Mouse (Mus musculus) liver, embryonic 16.5 days (tissue): ENCODE results near the gene Rprd1b. TPM values are rescaled to one million over a fixed set of nuclear protein-coding genes. Genes with fewer than 3 reads are reported as not detected.

Experiments
- ATAC-seq: fragments of 200-750 bp; cut with Nextera tagmentation; 2 replicates; pipeline ENCODE4 v1.8.0; 2017; ENCODE audit warnings: low read depth, mild to moderate bottlenecking, moderate number of reproducible peaks, moderate library complexity
- H3K27ac ChIP-seq: fragments of 300-500 bp; sonication (generic); 2 replicates; pipeline ENCODE4 v1.5.1; 2014; ENCODE audit warnings: mild to moderate bottlenecking, low read length
- H3K27me3 ChIP-seq: fragments of 300-500 bp; sonication (generic); 2 replicates; pipeline ENCODE4 v1.6.1; 2014; ENCODE audit warnings: low read depth, low read length, mixed read lengths; ENCODE audit not compliant: control insufficient read depth, insufficient read depth
- H3K36me3 ChIP-seq: fragments of 300-500 bp; sonication (generic); 2 replicates; pipeline ENCODE4 v1.6.1; 2014; ENCODE audit warnings: mild to moderate bottlenecking; ENCODE audit not compliant: control insufficient read depth, insufficient read depth
- H3K4me1 ChIP-seq: fragments of 300-500 bp; sonication (generic); 2 replicates; pipeline ENCODE4 v1.6.1; 2014; ENCODE audit warnings: low read depth, low read length, mixed read lengths; ENCODE audit not compliant: control insufficient read depth
- H3K4me2 ChIP-seq: fragments of 300-500 bp; sonication (generic); 2 replicates; pipeline ENCODE4 v1.6.1; 2014; ENCODE audit warnings: low read depth, low read length, mixed read lengths
- H3K4me3 ChIP-seq: fragments of 300-500 bp; sonication (generic); 2 replicates; pipeline ENCODE4 v1.5.1; 2014; ENCODE audit warnings: low read depth, mild to moderate bottlenecking, low read length
- H3K9ac ChIP-seq: fragments of 300-500 bp; sonication (generic); 2 replicates; pipeline ENCODE4 v1.6.1; 2014; ENCODE audit warnings: low read depth, low read length
- H3K9me3 ChIP-seq: fragments of 300-500 bp; sonication (generic); replicated peaks from 2 replicates; pipeline ENCODE4 v1.6.1; 2016; ENCODE audit warnings: low read length; ENCODE audit not compliant: control insufficient read depth
- WGBS: fragments of 180-500 bp; shearing (Covaris S2); extraction: QIAGEN DNeasy Blood & Tissue Kit; methylation state at CpG from one replicate; pipeline ENCODE4 v1.1.7; 2014; ENCODE audit not compliant: insufficient replicate concordance; 5-methylcytosine and 5-hydroxymethylcytosine counted together
- polyA plus RNA-seq: library from polyadenylated mRNA; unstranded; fragments of >200 nt; fragmentation: Nextera tagmentation; extraction: Ambion mirVana; gene quantifications from 2 replicates; pipeline ENCODE4 v1.2.1, GENCODE M21; 2015

The Rprd1b gene
- polyA plus RNA-seq, 1 experiment from 2014 or later = 25.1 TPM

GRCm38 (mm10) chr2:158144750-158145527, 116.6 kb downstream of the Rprd1b start:
- no peak for ATAC-seq
- no peaks in the 10 kb centered on the region for H3K9me3 ChIP-seq
- H3K27ac ChIP-seq = peak overlapping the region; percentile 79
- WGBS = 63% methylated on average over 6 of the region's 6 CpGs
- H3K9ac ChIP-seq = peak overlapping the region; percentile 93
- peak overlapping the region; percentile 61 for H3K4me2 ChIP-seq
- H3K4me1 ChIP-seq = peaks cover 55% of the 10 kb centered on the region
- peak overlapping the region; percentile 85 for H3K4me3 ChIP-seq
- no peaks in the 10 kb centered on the region for H3K27me3 ChIP-seq
- H3K36me3 ChIP-seq = peaks cover 19% of the 10 kb centered on the region

DNA sequence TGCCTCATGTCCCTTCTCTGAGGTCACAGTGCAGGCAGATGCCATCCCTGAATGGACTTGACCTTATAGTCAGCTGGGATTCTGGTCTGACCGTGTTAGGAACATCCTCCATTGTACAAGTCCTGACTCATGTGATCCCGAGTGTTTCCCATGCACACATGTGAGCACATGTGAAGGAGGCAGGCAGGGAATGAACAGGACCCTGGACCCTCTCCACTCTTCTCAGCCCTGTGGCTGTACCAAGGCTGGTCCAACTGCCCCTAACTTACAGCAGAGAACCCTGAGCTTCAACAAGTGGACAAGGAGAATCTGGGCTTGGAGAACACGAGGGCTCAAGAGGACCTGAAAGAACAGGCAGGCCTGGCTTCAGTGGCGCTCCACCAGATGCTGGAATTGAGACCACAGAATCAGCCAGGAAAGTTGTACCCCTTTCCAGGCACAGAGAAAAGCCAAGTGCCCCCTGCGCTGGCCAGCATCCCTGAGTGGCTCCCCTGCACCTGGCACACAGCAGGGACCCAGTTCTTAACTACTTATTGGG, 117.3 kb downstream of the Rprd1b start:
- 51% methylated on average over 5 of the region's 5 CpGs for WGBS
- Histone ChIP-seq H3K36me3 (peaks cover 12% of the 10 kb centered on the region), H3K4me2 (peak overlapping the region; percentile 61), H3K9ac (peak overlapping the region; percentile 93), H3K27me3 (no peaks in the 10 kb centered on the region), H3K4me1 (peaks cover 49% of the 10 kb centered on the region), H3K27ac (peak overlapping the region; percentile 79), H3K9me3 (no peaks in the 10 kb centered on the region), H3K4me3 (peak overlapping the region; percentile 85)
- ATAC-seq = no peak

DNA sequence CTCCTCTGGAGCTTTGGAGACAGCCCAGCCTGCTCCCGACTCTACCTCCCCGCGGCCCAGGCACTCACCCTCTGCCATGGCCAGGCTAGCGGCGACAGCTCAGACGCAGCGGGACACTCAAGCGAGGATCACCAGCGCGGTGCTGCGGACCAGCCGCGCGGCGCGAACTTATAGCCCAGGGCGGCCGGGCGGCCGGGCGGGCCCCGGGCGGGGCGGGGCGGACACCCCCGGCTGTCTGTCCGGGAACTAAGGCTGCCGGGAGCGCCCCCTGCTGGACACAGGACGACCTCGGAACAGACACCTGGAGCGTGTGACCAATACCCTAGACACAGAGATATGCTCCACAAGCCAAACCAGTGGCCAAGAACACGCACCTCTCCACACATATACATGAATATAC, 117.9 kb downstream of the Rprd1b start, which contains the start of gene Tgm2:
Gene Tgm2 (minus strand): TSS at position 214 of the 400 bp plus-strand sequence.
- Histone ChIP-seq H3K4me2 (peak within 1 kb of the TSS; percentile 61), H3K36me3 (peaks cover 6% of the 10 kb centered on the region), H3K27ac (peak within 1 kb of the TSS; percentile 79), H3K9ac (peak within 1 kb of the TSS; percentile 93), H3K4me1 (peaks cover 42% of the 10 kb centered on the region), H3K9me3 (peaks cover 2% of the 10 kb centered on the region; the same call in 1 of the 2 replicates), H3K4me3 (peak within 1 kb of the TSS; percentile 85), H3K27me3 (no peaks in the 10 kb centered on the region)
- WGBS = under 1% methylated on average over 33 of the region's 33 CpGs
- peak; percentile 69 for ATAC-seq

DNA sequence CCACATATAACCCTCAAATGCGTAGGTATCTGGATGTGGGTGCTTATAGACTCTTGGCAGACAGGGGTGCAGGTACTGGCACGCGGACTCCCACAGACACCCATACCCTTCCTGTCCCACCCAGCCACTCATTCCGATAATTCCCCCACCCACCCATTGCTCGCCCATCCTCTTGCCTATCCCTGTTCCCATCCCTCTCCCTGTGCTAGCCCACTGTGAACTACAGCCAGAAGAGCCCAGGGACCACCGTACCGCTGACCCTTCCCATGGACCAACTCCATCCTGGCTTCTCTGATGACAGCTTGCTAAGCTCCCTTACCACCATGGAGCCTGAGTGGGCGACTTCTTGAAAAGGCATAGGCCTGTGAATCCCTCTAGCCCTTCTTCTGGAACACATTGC, 118.7 kb downstream of the Rprd1b start:
- H3K4me3 ChIP-seq = no peak overlapping the region
- no peak overlapping the region for H3K27ac ChIP-seq
- no peak overlapping the region for H3K9ac ChIP-seq
- peaks cover 35% of the 10 kb centered on the region for H3K4me1 ChIP-seq
- H3K9me3 ChIP-seq = peaks cover 2% of the 10 kb centered on the region; the same call in 1 of the 2 replicates
- no peak overlapping the region for H3K4me2 ChIP-seq
- no peak for ATAC-seq
- 83% methylated on average over 8 of the region's 8 CpGs for WGBS
- H3K27me3 ChIP-seq = no peaks in the 10 kb centered on the region
- no peaks in the 10 kb centered on the region for H3K36me3 ChIP-seq

DNA sequence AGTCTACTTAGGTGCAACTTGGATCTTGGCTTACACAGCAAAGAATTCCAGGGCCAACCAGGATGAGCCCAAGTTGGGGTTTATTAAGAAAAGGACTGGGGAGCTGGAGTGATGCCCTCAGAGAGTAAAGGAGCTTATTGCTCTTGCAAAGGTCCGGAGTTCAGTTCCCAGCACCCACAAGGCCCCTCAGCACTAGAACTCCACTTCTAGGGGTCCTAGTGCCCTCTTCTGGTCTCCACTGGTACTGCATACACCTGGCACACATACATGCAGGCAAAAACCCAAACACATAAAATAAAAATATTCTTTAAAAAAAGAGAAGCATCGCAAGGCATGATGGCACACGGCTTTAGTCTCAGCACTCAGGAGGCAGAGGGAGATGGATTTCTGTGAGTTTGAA, 122.8 kb downstream of the Rprd1b start:
- Histone ChIP-seq H3K4me2 (no peak overlapping the region), H3K27me3 (no peaks in the 10 kb centered on the region), H3K36me3 (no peaks in the 10 kb centered on the region), H3K27ac (no peak overlapping the region), H3K4me3 (no peak overlapping the region), H3K9ac (no peak overlapping the region), H3K4me1 (peaks cover 30% of the 10 kb centered on the region), H3K9me3 (peaks cover 2% of the 10 kb centered on the region; the same call in 1 of the 2 replicates)
- 89% methylated on average over 3 of the region's 3 CpGs for WGBS
- no peak for ATAC-seq

GRCm38 (mm10) chr2:158152685-158153309, 124.5 kb downstream of the Rprd1b start:
- Histone ChIP-seq H3K4me3 (peak overlapping the region; percentile 15), H3K9ac (no peak overlapping the region; the same call in 1 of the 2 replicates), H3K27ac (peak overlapping the region; percentile 50), H3K9me3 (peaks cover 2% of the 10 kb centered on the region; the same call in 1 of the 2 replicates), H3K36me3 (no peaks in the 10 kb centered on the region), H3K27me3 (no peaks in the 10 kb centered on the region), H3K4me2 (peak overlapping the region; percentile 86), H3K4me1 (peaks cover 30% of the 10 kb centered on the region)
- ATAC-seq = peak; percentile 35
- WGBS = 23% methylated on average over 6 of the region's 6 CpGs

- Histone ChIP-seq H3K4me1 (peaks cover 26% of the 10 kb centered on the region), H3K9ac (peak overlapping the region; percentile 63), H3K27me3 (no peaks in the 10 kb centered on the region), H3K4me3 (peak overlapping the region; percentile 59), H3K36me3 (no peaks in the 10 kb centered on the region), H3K9me3 (peaks cover 2% of the 10 kb centered on the region; the same call in 1 of the 2 replicates), H3K27ac (peak overlapping the region; percentile 50), H3K4me2 (peak overlapping the region; percentile 86)
- WGBS = under 1% methylated on average over 22 of the region's 22 CpGs
- peak; percentile 62 for ATAC-seq
Measured at GRCm38 (mm10) chr2:158153728-158154343, 125.5 kb downstream of the Rprd1b start.

DNA sequence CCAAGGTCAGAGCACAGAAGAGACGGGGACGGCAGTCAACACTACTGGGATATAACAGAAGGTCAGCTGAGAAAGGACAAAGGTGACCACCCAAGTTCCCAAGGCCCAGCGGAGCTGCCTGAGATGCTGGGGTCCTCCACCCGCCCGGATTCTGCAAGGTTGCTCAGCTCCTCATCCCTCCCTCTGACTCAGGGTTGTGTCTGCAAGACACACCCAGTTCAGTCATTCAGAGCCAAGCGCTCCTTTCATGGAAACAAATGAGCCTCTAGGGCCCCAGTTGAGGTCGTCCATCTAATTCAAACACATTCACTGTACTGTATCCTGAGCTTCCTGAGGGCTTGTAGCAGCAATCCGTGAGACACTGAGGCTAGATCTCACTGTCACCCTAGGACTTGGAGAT, 126.3 kb downstream of the Rprd1b start:
- Histone ChIP-seq H3K9ac (no peak overlapping the region), H3K4me1 (peaks cover 30% of the 10 kb centered on the region), H3K9me3 (peaks cover 2% of the 10 kb centered on the region; the same call in 1 of the 2 replicates), H3K4me3 (no peak overlapping the region), H3K27ac (no peak overlapping the region), H3K36me3 (no peaks in the 10 kb centered on the region), H3K27me3 (no peaks in the 10 kb centered on the region), H3K4me2 (peak overlapping the region; percentile 86; the same call in 1 of the 2 replicates)
- no peak for ATAC-seq
- 75% methylated on average over 8 of the region's 8 CpGs for WGBS
